Mouse (Mus musculus): ENCODE data around the gene Ppp6c. TPM values are rescaled to one million over a fixed set of nuclear protein-coding genes. Genes with fewer than 3 reads are reported as not detected.
"Not testable (repeated sequence)": the region's sequence is repeated elsewhere in the genome, so short reads cannot be mapped to it uniquely, and the experiment has no call there.

Ppp6c gene
- polyA plus RNA-seq (2012; rRNA removed), result 50.9 and 51.9 TPM in 2 replicates

- peak; percentile 94 to 97 for DNase-seq
- WGBS, result under 1% methylated on average over 56 of the region's 56 CpGs
- Histone ChIP-seq H3K4me1 (ENCODE audit: control insufficient read depth, insufficient read depth, low read length) (no peaks in the 10 kb centered on the region), H3K27me3 (ENCODE audit: control insufficient read depth, insufficient read depth, low read length) (no peaks in the 10 kb centered on the region), H3K4me3 (replicated peaks; ENCODE audit: insufficient read depth, low read depth, low read length) (peak within 1 kb of the TSS; percentile 82), H3K27ac (ENCODE audit: insufficient read depth, low read length) (peak within 1 kb of the TSS; percentile 94)
- TF ChIP-seq CTCF (IDR thresholded peaks at IDR 0.05; ENCODE audit: borderline replicate concordance, insufficient read depth, low read depth, low read length), result no peak
- TF ChIP-seq POLR2A (IDR thresholded peaks at IDR 0.05; ENCODE audit: borderline replicate concordance, insufficient read depth, low read length), result peak; percentile 88
These were observed at the start of gene Ppp6c for GRCm38 (mm10) chr2:39226019-39226640. Gene Ppp6c, minus strand, starts transcription at chr2:39226451.

GRCm38 (mm10) chr2:39268357-39268756, 42.1 kb upstream of the Ppp6c start:
- Histone ChIP-seq H3K27me3 (ENCODE audit: control insufficient read depth, insufficient read depth, low read length) (no peaks in the 10 kb centered on the region), H3K4me1 (ENCODE audit: control insufficient read depth, insufficient read depth, low read length) (no peaks in the 10 kb centered on the region), H3K4me3 (replicated peaks; ENCODE audit: insufficient read depth, low read depth, low read length) (no peak overlapping the region), H3K27ac (ENCODE audit: insufficient read depth, low read length) (no peak overlapping the region)
- WGBS, result 56% methylated on average over 3 of the region's 3 CpGs
- TF ChIP-seq POLR2A (IDR thresholded peaks at IDR 0.05; ENCODE audit: borderline replicate concordance, insufficient read depth, low read length) (no peak), CTCF (IDR thresholded peaks at IDR 0.05; ENCODE audit: borderline replicate concordance, insufficient read depth, low read depth, low read length) (peak; percentile 54; the same call in 1 of the 2 replicates)
- DNase-seq, result peak in 1 of 2 experiments; percentile 12

- H3K27ac ChIP-seq (ENCODE audit: insufficient read depth, low read length); H3K4me3 ChIP-seq (replicated peaks; ENCODE audit: insufficient read depth, low read depth, low read length): not testable (repeated sequence)
- 15% methylated on average over 11 of the region's 11 CpGs for WGBS
These were observed 26.0 kb upstream of the Ppp6c start for GRCm38 (mm10) chr2:39252275-39252674.

GRCm38 (mm10) chr2:39246862-39247261, 20.6 kb upstream of the Ppp6c start:
- H3K4me3 ChIP-seq (replicated peaks; ENCODE audit: insufficient read depth, low read depth, low read length); H3K27ac ChIP-seq (ENCODE audit: insufficient read depth, low read length); DNase-seq; H3K27me3 ChIP-seq (ENCODE audit: control insufficient read depth, insufficient read depth, low read length); H3K4me1 ChIP-seq (ENCODE audit: control insufficient read depth, insufficient read depth, low read length): not testable (repeated sequence)
- WGBS, result 91% methylated on average over 10 of the region's 11 CpGs

More at GRCm38 (mm10) chr2:39252275-39252674, 26.0 kb upstream of the Ppp6c start:
- not testable (repeated sequence) for H3K4me1 ChIP-seq (ENCODE audit: control insufficient read depth, insufficient read depth, low read length); H3K27me3 ChIP-seq (ENCODE audit: control insufficient read depth, insufficient read depth, low read length)
- peak; percentile 71 to 78 for DNase-seq

- 29% methylated on average over 3 of the region's 3 CpGs for WGBS
- Histone ChIP-seq H3K27ac (ENCODE audit: insufficient read depth, low read length) (no peak overlapping the region), H3K4me1 (ENCODE audit: control insufficient read depth, insufficient read depth, low read length) (no peaks in the 10 kb centered on the region), H3K4me3 (replicated peaks; ENCODE audit: insufficient read depth, low read depth, low read length) (peak overlapping the region; percentile 39), H3K27me3 (ENCODE audit: control insufficient read depth, insufficient read depth, low read length) (no peaks in the 10 kb centered on the region)
- no peak for DNase-seq
- no peak for TF ChIP-seq CTCF (IDR thresholded peaks at IDR 0.05; ENCODE audit: borderline replicate concordance, insufficient read depth, low read depth, low read length)
- TF ChIP-seq POLR2A (IDR thresholded peaks at IDR 0.05; ENCODE audit: borderline replicate concordance, insufficient read depth, low read length), result no peak
These were observed 480 bp upstream of the Ppp6c start for GRCm38 (mm10) chr2:39226731-39227130.

- Histone ChIP-seq H3K4me3 (replicated peaks; ENCODE audit: insufficient read depth, low read depth, low read length) (peak overlapping the region; percentile 82), H3K27ac (ENCODE audit: insufficient read depth, low read length) (peak overlapping the region; percentile 94)
- not testable (repeated sequence) for DNase-seq; H3K27me3 ChIP-seq (ENCODE audit: control insufficient read depth, insufficient read depth, low read length); H3K4me1 ChIP-seq (ENCODE audit: control insufficient read depth, insufficient read depth, low read length)
- WGBS, result 3% methylated on average over 36 of the region's 36 CpGs
These were observed 776 bp downstream of the Ppp6c start for GRCm38 (mm10) chr2:39225331-39226018.

GRCm38 (mm10) chr2:39224621-39225020, 1.6 kb downstream of the Ppp6c start:
- no peak for DNase-seq

GRCm38 (mm10) chr2:39220010-39220409, 6.2 kb downstream of the Ppp6c start:
- H3K27ac ChIP-seq (ENCODE audit: insufficient read depth, low read length), result no peak overlapping the region
- H3K4me1 ChIP-seq (ENCODE audit: control insufficient read depth, insufficient read depth, low read length), result peaks cover 5% of the 10 kb centered on the region; the same call in 1 of the 2 replicates
- DNase-seq, result peak; percentile 33 to 68
- H3K4me3 ChIP-seq (replicated peaks; ENCODE audit: insufficient read depth, low read depth, low read length), result no peak overlapping the region
- 38% methylated on average over 6 of the region's 6 CpGs for WGBS
- TF ChIP-seq CTCF (IDR thresholded peaks at IDR 0.05; ENCODE audit: borderline replicate concordance, insufficient read depth, low read depth, low read length), result no peak
- TF ChIP-seq POLR2A (IDR thresholded peaks at IDR 0.05; ENCODE audit: borderline replicate concordance, insufficient read depth, low read length), result no peak
- no peaks in the 10 kb centered on the region for H3K27me3 ChIP-seq (ENCODE audit: control insufficient read depth, insufficient read depth, low read length)

More at GRCm38 (mm10) chr2:39224621-39225020, 1.6 kb downstream of the Ppp6c start:
- TF ChIP-seq POLR2A (IDR thresholded peaks at IDR 0.05; ENCODE audit: borderline replicate concordance, insufficient read depth, low read length) (no peak), CTCF (IDR thresholded peaks at IDR 0.05; ENCODE audit: borderline replicate concordance, insufficient read depth, low read depth, low read length) (no peak)
- Histone ChIP-seq H3K4me1 (ENCODE audit: control insufficient read depth, insufficient read depth, low read length) (no peaks in the 10 kb centered on the region), H3K27ac (ENCODE audit: insufficient read depth, low read length) (no peak overlapping the region), H3K27me3 (ENCODE audit: control insufficient read depth, insufficient read depth, low read length) (no peaks in the 10 kb centered on the region), H3K4me3 (replicated peaks; ENCODE audit: insufficient read depth, low read depth, low read length) (no peak overlapping the region)
